Mouse (Mus musculus): ENCODE data around the gene Plpp7. TPM values are rescaled to one million over a fixed set of nuclear protein-coding genes. Genes with fewer than 3 reads are reported as not detected.

The Plpp7 gene
- polyA plus RNA-seq, 1 experiment from 2014 or later, result 7.8 TPM

DNA sequence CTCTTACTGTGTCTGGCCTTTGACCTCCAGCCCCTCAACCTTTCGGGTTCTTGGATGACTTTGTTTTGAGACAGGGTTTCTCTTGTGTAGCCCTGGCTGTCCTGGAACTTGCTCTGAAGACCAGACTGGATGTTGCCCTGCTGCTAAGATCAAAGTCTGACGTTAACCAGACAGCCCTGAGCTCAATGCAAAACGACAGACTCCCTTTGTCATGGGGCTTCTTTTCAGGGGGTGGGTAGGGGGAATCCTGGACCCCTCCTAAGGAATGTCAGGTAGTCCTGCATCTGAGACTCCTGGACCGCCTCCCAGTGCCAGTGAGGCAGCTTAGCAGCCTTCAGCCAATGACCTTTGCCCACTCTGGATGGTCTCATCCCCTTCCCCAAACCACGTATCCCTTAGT lies 36.6 kb upstream of the Plpp7 start:
- H3K4me3 ChIP-seq (ENCODE audit: low read length), result no peak overlapping the region
- no peak for ATAC-seq (ENCODE audit: low FRiP score, low TSS enrichment)
- H3K27ac ChIP-seq (ENCODE audit: low read length), result no peak overlapping the region
- H3K27me3 ChIP-seq (ENCODE audit: insufficient read depth, low read length), result no peaks in the 10 kb centered on the region
- H3K9ac ChIP-seq (replicated peaks; ENCODE audit: low read length), result no peak overlapping the region
- H3K9me3 ChIP-seq (ENCODE audit: low read length), result no peaks in the 10 kb centered on the region
- H3K4me2 ChIP-seq (replicated peaks; ENCODE audit: low read depth, low read length), result no peak overlapping the region
- 36% methylated on average over 5 of the region's 5 CpGs for WGBS
- H3K36me3 ChIP-seq (ENCODE audit: insufficient read depth, low read length), result no peaks in the 10 kb centered on the region
- H3K4me1 ChIP-seq (ENCODE audit: insufficient read depth, low read length), result no peaks in the 10 kb centered on the region

GRCm38 (mm10) chr2:32059613-32060012 lies 35.7 kb upstream of the Plpp7 start:
- Histone ChIP-seq H3K4me1 (ENCODE audit: insufficient read depth, low read length) (no peaks in the 10 kb centered on the region), H3K9me3 (ENCODE audit: low read length) (no peaks in the 10 kb centered on the region), H3K27me3 (ENCODE audit: insufficient read depth, low read length) (no peaks in the 10 kb centered on the region), H3K4me3 (ENCODE audit: low read length) (no peak overlapping the region), H3K36me3 (ENCODE audit: insufficient read depth, low read length) (no peaks in the 10 kb centered on the region), H3K9ac (replicated peaks; ENCODE audit: low read length) (no peak overlapping the region), H3K4me2 (replicated peaks; ENCODE audit: low read depth, low read length) (no peak overlapping the region), H3K27ac (ENCODE audit: low read length) (no peak overlapping the region)
- no peak for ATAC-seq (ENCODE audit: low FRiP score, low TSS enrichment)
- WGBS, result 72% methylated on average over 6 of the region's 6 CpGs

- WGBS, result 48% methylated on average over 6 of the region's 6 CpGs
- no peak overlapping the region for H3K4me2 ChIP-seq (replicated peaks; ENCODE audit: low read depth, low read length)
- H3K9ac ChIP-seq (replicated peaks; ENCODE audit: low read length), result no peak overlapping the region
- H3K27me3 ChIP-seq (ENCODE audit: insufficient read depth, low read length), result no peaks in the 10 kb centered on the region
- no peak for ATAC-seq (ENCODE audit: low FRiP score, low TSS enrichment)
- no peaks in the 10 kb centered on the region for H3K9me3 ChIP-seq (ENCODE audit: low read length)
- no peaks in the 10 kb centered on the region for H3K36me3 ChIP-seq (ENCODE audit: insufficient read depth, low read length)
- no peak overlapping the region for H3K4me3 ChIP-seq (ENCODE audit: low read length)
- H3K27ac ChIP-seq (ENCODE audit: low read length), result no peak overlapping the region
- no peaks in the 10 kb centered on the region for H3K4me1 ChIP-seq (ENCODE audit: insufficient read depth, low read length)
Measured at GRCm38 (mm10) chr2:32060228-32060805, 35.0 kb upstream of the Plpp7 start.

DNA sequence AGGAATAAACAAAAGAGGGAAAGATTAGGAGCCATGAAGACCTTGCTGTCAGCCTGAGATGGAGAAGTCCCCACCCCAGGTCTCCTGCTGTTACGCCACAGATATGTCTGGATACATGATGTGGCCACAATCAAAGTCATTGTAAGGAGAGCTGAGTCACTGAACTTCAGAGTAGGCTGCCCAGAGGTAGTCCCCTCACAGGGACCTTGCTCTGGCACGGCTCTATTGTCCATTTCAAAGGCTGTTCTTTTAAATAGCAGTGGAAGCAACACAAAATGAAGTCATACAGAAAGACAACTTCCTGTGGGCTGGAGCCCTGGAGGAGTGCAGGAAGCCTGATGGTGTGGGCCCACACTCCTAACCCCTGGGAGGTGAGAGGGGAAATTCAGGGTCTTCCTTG lies 34.1 kb upstream of the Plpp7 start:
- Histone ChIP-seq H3K9ac (replicated peaks; ENCODE audit: low read length) (no peak overlapping the region), H3K9me3 (ENCODE audit: low read length) (no peaks in the 10 kb centered on the region), H3K4me3 (ENCODE audit: low read length) (no peak overlapping the region), H3K27me3 (ENCODE audit: insufficient read depth, low read length) (no peaks in the 10 kb centered on the region), H3K4me1 (ENCODE audit: insufficient read depth, low read length) (no peaks in the 10 kb centered on the region), H3K36me3 (ENCODE audit: insufficient read depth, low read length) (no peaks in the 10 kb centered on the region), H3K27ac (ENCODE audit: low read length) (no peak overlapping the region), H3K4me2 (replicated peaks; ENCODE audit: low read depth, low read length) (no peak overlapping the region)
- ATAC-seq (ENCODE audit: low FRiP score, low TSS enrichment), result no peak
- WGBS, result 69% methylated on average over 2 of the region's 2 CpGs

GRCm38 (mm10) chr2:32061722-32062505 lies 33.4 kb upstream of the Plpp7 start:
- no peaks in the 10 kb centered on the region for H3K36me3 ChIP-seq (ENCODE audit: insufficient read depth, low read length)
- no peak overlapping the region for H3K27ac ChIP-seq (ENCODE audit: low read length)
- no peaks in the 10 kb centered on the region for H3K27me3 ChIP-seq (ENCODE audit: insufficient read depth, low read length)
- ATAC-seq (ENCODE audit: low FRiP score, low TSS enrichment), result no peak
- H3K4me2 ChIP-seq (replicated peaks; ENCODE audit: low read depth, low read length), result no peak overlapping the region
- 57% methylated on average over 12 of the region's 12 CpGs for WGBS
- no peak overlapping the region; the same call in 1 of the 2 replicates for H3K9ac ChIP-seq (replicated peaks; ENCODE audit: low read length)
- H3K4me1 ChIP-seq (ENCODE audit: insufficient read depth, low read length), result no peaks in the 10 kb centered on the region
- no peaks in the 10 kb centered on the region for H3K9me3 ChIP-seq (ENCODE audit: low read length)
- H3K4me3 ChIP-seq (ENCODE audit: low read length), result no peak overlapping the region

GRCm38 (mm10) chr2:32062626-32063410 lies 32.5 kb upstream of the Plpp7 start:
- no peak overlapping the region for H3K27ac ChIP-seq (ENCODE audit: low read length)
- H3K36me3 ChIP-seq (ENCODE audit: insufficient read depth, low read length), result no peaks in the 10 kb centered on the region
- 87% methylated on average over 15 of the region's 15 CpGs for WGBS
- H3K9me3 ChIP-seq (ENCODE audit: low read length), result no peaks in the 10 kb centered on the region
- no peak for ATAC-seq (ENCODE audit: low FRiP score, low TSS enrichment)
- H3K4me2 ChIP-seq (replicated peaks; ENCODE audit: low read depth, low read length), result no peak overlapping the region
- no peak overlapping the region for H3K4me3 ChIP-seq (ENCODE audit: low read length)
- no peaks in the 10 kb centered on the region for H3K4me1 ChIP-seq (ENCODE audit: insufficient read depth, low read length)
- H3K27me3 ChIP-seq (ENCODE audit: insufficient read depth, low read length), result no peaks in the 10 kb centered on the region
- H3K9ac ChIP-seq (replicated peaks; ENCODE audit: low read length), result no peak overlapping the region

- Histone ChIP-seq H3K4me1 (ENCODE audit: insufficient read depth, low read length) (no peaks in the 10 kb centered on the region), H3K27me3 (ENCODE audit: insufficient read depth, low read length) (no peaks in the 10 kb centered on the region; the same call in 1 of the 2 replicates), H3K36me3 (ENCODE audit: insufficient read depth, low read length) (no peaks in the 10 kb centered on the region), H3K9ac (replicated peaks; ENCODE audit: low read length) (no peak overlapping the region), H3K4me3 (ENCODE audit: low read length) (no peak overlapping the region), H3K4me2 (replicated peaks; ENCODE audit: low read depth, low read length) (no peak overlapping the region), H3K9me3 (ENCODE audit: low read length) (no peaks in the 10 kb centered on the region), H3K27ac (ENCODE audit: low read length) (no peak overlapping the region)
- WGBS, result 85% methylated on average over 7 of the region's 7 CpGs
- ATAC-seq (ENCODE audit: low FRiP score, low TSS enrichment), result no peak
Measured at GRCm38 (mm10) chr2:32063451-32064151, 31.7 kb upstream of the Plpp7 start.

DNA sequence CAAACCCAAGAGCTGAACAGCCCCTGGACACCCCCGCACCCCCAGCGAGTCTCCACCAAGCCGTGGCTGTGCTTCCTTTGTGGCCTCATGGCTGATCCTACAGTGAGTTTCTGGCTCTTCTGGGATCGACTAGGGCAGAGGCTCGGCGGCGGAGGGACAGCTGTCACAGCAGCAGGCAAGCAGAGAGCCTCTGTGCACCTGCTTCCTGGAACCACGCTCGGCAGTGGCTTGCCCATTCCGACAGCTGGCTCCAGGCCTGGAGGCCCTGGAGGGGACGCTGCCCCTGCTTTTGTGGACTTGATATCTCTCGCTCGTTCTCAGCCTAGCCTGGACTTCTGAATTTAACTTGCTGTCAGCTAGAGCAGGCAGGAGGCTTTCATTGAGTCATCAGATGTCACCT lies 30.4 kb upstream of the Plpp7 start:
- no peak overlapping the region for H3K4me2 ChIP-seq (replicated peaks; ENCODE audit: low read depth, low read length)
- no peaks in the 10 kb centered on the region for H3K36me3 ChIP-seq (ENCODE audit: insufficient read depth, low read length)
- no peaks in the 10 kb centered on the region for H3K9me3 ChIP-seq (ENCODE audit: low read length)
- ATAC-seq (ENCODE audit: low FRiP score, low TSS enrichment), result no peak
- no peak overlapping the region for H3K27ac ChIP-seq (ENCODE audit: low read length)
- no peak overlapping the region for H3K9ac ChIP-seq (replicated peaks; ENCODE audit: low read length)
- no peaks in the 10 kb centered on the region; the same call in 1 of the 2 replicates for H3K27me3 ChIP-seq (ENCODE audit: insufficient read depth, low read length)
- 0 out of 2 replicates have a peak, but pooled peaks cover 3% of the 10 kb centered on the region for H3K4me1 ChIP-seq (ENCODE audit: insufficient read depth, low read length)
- WGBS, result 63% methylated on average over 13 of the region's 13 CpGs
- no peak overlapping the region for H3K4me3 ChIP-seq (ENCODE audit: low read length)

DNA sequence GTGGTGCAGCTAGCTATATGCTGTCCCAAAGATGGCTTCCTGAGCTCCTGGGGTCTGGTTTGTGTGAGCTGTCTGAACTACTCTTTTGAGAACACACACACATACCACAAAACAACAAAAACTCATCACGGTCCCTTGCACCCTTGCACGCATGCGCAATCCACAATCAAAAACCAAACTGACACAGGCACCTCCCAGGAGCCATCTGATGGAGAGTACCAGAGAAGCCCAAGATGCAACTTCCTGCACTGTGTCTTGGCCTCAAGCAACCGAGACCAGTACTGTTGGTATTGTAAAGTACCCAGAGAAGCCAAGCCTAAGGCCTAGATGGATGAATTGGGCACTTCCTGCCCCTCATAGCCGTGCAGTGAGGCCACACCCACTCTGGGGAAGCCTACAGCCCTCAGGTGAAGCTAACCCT lies 29.9 kb upstream of the Plpp7 start:
- Histone ChIP-seq H3K27ac (ENCODE audit: low read length) (no peak overlapping the region), H3K36me3 (ENCODE audit: insufficient read depth, low read length) (no peaks in the 10 kb centered on the region), H3K9ac (replicated peaks; ENCODE audit: low read length) (no peak overlapping the region), H3K4me3 (ENCODE audit: low read length) (no peak overlapping the region), H3K9me3 (ENCODE audit: low read length) (no peaks in the 10 kb centered on the region), H3K27me3 (ENCODE audit: insufficient read depth, low read length) (no peaks in the 10 kb centered on the region; the same call in 1 of the 2 replicates), H3K4me2 (replicated peaks; ENCODE audit: low read depth, low read length) (no peak overlapping the region), H3K4me1 (ENCODE audit: insufficient read depth, low read length) (0 out of 2 replicates have a peak, but pooled peaks cover 3% of the 10 kb centered on the region)
- 77% methylated on average over 5 of the region's 5 CpGs for WGBS
- ATAC-seq (ENCODE audit: low FRiP score, low TSS enrichment), result no peak

All from kidney, embryonic 16.5 days (tissue).